Mouse (Mus musculus) NIH3T3 (cell line): ENCODE measurements around the gene Zfp704.

Experiments
- DNase-seq: peaks from one replicate; pipeline ENCODE4 v3.0.0-alpha.2; 2012; ENCODE audit warnings: low read depth

Gene Zfp704

GRCm38 (mm10) chr3:9423669-9424068 is 186.2 kb downstream of the Zfp704 start:
- DNase-seq: no peak

GRCm38 (mm10) chr3:9408896-9409295 is 201.0 kb downstream of the Zfp704 start:
- no peak for DNase-seq

GRCm38 (mm10) chr3:9407801-9408200 is 202.1 kb downstream of the Zfp704 start:
- DNase-seq: no peak

- DNase-seq: peak; percentile 30
Measured at GRCm38 (mm10) chr3:9407119-9407546, 202.8 kb downstream of the Zfp704 start.

GRCm38 (mm10) chr3:9405341-9405740 is 204.5 kb downstream of the Zfp704 start:
- no peak for DNase-seq

- DNase-seq: no peak
Measured at GRCm38 (mm10) chr3:9403255-9404050, 206.4 kb downstream of the Zfp704 start.

GRCm38 (mm10) chr3:9402836-9403235 is 207.0 kb downstream of the Zfp704 start:
- DNase-seq: no peak

GRCm38 (mm10) chr3:9402345-9402744 is 207.5 kb downstream of the Zfp704 start:
- DNase-seq: no peak

GRCm38 (mm10) chr3:9401685-9402084 is 208.2 kb downstream of the Zfp704 start:
- DNase-seq: no peak

- no peak for DNase-seq
Measured at GRCm38 (mm10) chr3:9400886-9401221, 209.0 kb downstream of the Zfp704 start.

GRCm38 (mm10) chr3:9400201-9400885 is 209.5 kb downstream of the Zfp704 start:
- DNase-seq: peak; percentile 77

GRCm38 (mm10) chr3:9398271-9398670 is 211.6 kb downstream of the Zfp704 start:
- no peak for DNase-seq
